Mouse (Mus musculus): ENCODE measurements around the gene Arhgap25. TPM values are rescaled to one million over a fixed set of nuclear protein-coding genes. Genes with fewer than 3 reads are reported as not detected.
"Not testable (repeated sequence)": the region's sequence is repeated elsewhere in the genome, so short reads cannot be mapped to it uniquely, and the experiment has no call there.

Arhgap25 gene
- polyA plus RNA-seq, 1 experiment from 2014 or later: 2.2 TPM

DNA sequence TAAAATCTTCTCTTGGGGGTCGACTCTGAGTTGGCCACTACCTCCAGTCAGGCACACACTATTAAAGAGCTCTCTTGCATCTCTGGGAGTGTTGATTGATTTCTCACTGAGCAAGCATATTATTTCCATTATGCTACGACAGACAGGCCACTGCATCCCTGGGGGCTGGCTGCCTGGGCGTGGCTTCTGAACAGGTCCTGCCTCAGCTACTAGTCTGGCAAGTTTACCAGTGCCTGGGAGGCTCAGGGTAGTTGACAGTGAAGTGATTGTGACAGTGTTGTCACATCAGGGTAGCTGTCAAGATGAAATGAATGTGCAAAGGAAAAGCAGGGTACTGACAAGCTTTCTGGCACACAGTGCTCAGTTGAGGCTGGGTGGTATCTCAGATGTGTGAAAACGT lies 54.2 kb downstream of the Arhgap25 start:
- ATAC-seq: no peak
- peaks cover 2% of the 10 kb centered on the region; the same call in 1 of the 2 replicates for H3K4me1 ChIP-seq (ENCODE audit: control insufficient read depth, insufficient read depth, low read depth, low read length)
- 41% methylated on average over 4 of the region's 4 CpGs for WGBS
- H3K36me3 ChIP-seq (ENCODE audit: control insufficient read depth, insufficient read depth, low read length): no peaks in the 10 kb centered on the region
- H3K27me3 ChIP-seq (replicated peaks; ENCODE audit: control insufficient read depth, insufficient read depth, low read length): no peaks in the 10 kb centered on the region
- H3K27ac ChIP-seq (ENCODE audit: low read depth, low read length): no peak overlapping the region
- H3K4me3 ChIP-seq (ENCODE audit: low read length): no peak overlapping the region
- no peak overlapping the region for H3K9ac ChIP-seq (ENCODE audit: low read depth, low read length)
- H3K9me3 ChIP-seq (ENCODE audit: control insufficient read depth, low read length): no peaks in the 10 kb centered on the region
- H3K4me2 ChIP-seq (ENCODE audit: low read length): no peak overlapping the region

DNA sequence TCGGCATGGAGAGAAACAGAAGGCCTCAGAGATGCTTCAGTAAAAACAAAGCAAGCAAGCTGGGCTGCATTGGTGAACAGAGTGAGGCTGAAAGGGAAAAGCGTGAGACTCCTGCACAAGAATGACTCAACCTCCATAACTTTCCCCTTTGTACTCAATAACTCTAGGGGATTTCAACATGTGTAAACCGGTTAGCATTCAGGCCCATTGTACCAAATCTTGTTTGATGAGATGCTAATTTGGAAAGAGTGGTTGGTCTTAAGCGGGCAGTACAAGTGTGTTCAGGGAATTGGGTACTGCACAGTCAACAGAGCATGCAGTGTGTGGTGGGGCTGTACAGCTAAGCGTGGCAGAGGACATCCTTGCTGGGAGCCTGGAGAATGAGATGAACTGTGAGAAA lies 57.8 kb downstream of the Arhgap25 start:
- Histone ChIP-seq H3K4me3 (ENCODE audit: low read length) (no peak overlapping the region), H3K36me3 (ENCODE audit: control insufficient read depth, insufficient read depth, low read length) (no peaks in the 10 kb centered on the region), H3K4me2 (ENCODE audit: low read length) (no peak overlapping the region), H3K27me3 (replicated peaks; ENCODE audit: control insufficient read depth, insufficient read depth, low read length) (no peaks in the 10 kb centered on the region), H3K9me3 (ENCODE audit: control insufficient read depth, low read length) (no peaks in the 10 kb centered on the region), H3K27ac (ENCODE audit: low read depth, low read length) (no peak overlapping the region), H3K4me1 (ENCODE audit: control insufficient read depth, insufficient read depth, low read depth, low read length) (no peaks in the 10 kb centered on the region), H3K9ac (ENCODE audit: low read depth, low read length) (no peak overlapping the region)
- ATAC-seq: no peak
- 83% methylated on average over 5 of the region's 5 CpGs for WGBS

DNA sequence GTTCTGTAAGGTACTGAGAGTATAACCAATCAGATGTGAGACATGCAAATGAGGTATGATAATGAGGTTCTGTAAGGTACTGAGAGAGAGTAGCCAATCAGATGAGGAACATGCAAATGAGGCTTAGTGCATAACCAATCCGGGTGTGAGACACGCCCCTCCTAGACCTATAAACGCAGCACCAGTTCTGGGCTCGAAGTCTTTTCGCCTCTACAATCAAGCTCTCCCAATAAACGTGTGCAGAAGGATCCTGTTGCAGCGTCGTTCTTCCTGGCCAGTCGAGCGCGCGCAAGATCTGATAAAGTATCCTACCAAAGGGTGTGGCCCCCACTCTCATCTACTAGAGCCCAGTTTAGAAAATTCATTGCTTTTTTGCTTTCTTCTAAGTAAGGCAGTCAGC lies 63.0 kb downstream of the Arhgap25 start:
- WGBS: 92% methylated on average over 12 of the region's 12 CpGs
- not testable (repeated sequence) for ATAC-seq; H3K27me3 ChIP-seq (replicated peaks; ENCODE audit: control insufficient read depth, insufficient read depth, low read length)

DNA sequence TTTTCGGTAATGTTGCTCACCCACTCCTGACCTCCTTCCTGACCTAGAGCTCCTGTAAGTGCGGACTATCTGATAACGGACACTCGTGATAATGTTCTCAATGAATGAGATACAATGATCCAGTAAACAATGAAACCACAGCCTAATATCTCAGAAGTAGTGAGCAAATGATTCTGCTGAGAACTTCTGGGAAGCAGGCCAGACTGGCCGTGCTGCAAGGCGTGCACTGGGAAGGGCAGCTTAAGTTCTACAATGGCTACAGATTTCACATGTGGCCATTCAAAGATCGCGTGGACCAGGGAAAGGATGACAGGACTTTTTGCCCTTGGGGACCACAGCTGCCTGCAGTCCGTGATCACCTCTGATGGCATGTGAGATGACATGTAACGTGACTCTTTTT lies 64.7 kb downstream of the Arhgap25 start:
- 88% methylated on average over 10 of the region's 10 CpGs for WGBS
- Histone ChIP-seq H3K36me3 (ENCODE audit: control insufficient read depth, insufficient read depth, low read length) (no peaks in the 10 kb centered on the region), H3K27ac (ENCODE audit: low read depth, low read length) (no peak overlapping the region), H3K4me2 (ENCODE audit: low read length) (no peak overlapping the region), H3K9me3 (ENCODE audit: control insufficient read depth, low read length) (no peaks in the 10 kb centered on the region), H3K27me3 (replicated peaks; ENCODE audit: control insufficient read depth, insufficient read depth, low read length) (no peaks in the 10 kb centered on the region), H3K4me3 (ENCODE audit: low read length) (no peak overlapping the region), H3K4me1 (ENCODE audit: control insufficient read depth, insufficient read depth, low read depth, low read length) (peaks cover 3% of the 10 kb centered on the region), H3K9ac (ENCODE audit: low read depth, low read length) (no peak overlapping the region)
- ATAC-seq: no peak

More for the DNA sequence above, 63.0 kb downstream of the Arhgap25 start:
- not testable (repeated sequence) for H3K4me1 ChIP-seq (ENCODE audit: control insufficient read depth, insufficient read depth, low read depth, low read length); H3K36me3 ChIP-seq (ENCODE audit: control insufficient read depth, insufficient read depth, low read length); H3K9ac ChIP-seq (ENCODE audit: low read depth, low read length); H3K27ac ChIP-seq (ENCODE audit: low read depth, low read length); H3K4me2 ChIP-seq (ENCODE audit: low read length); H3K9me3 ChIP-seq (ENCODE audit: control insufficient read depth, low read length); H3K4me3 ChIP-seq (ENCODE audit: low read length)

DNA sequence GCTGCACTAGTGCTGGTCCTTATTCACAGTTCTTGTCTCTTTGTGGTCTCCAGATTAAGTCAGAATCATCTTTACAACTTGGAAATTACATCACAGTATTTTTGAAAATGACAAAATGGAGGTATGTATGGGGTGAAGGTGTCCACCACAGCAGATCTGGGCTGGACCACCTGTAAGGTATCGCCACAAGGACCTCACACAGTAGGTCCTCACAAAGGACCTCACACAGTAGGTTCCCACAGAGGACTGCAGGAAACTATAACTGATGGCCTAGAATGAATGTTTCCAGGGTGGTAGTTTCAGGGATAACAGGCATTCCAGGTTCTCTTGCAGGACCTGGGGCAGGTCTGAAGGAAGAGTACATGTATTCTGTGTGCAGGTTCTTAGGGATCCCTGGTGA lies 65.7 kb downstream of the Arhgap25 start:
- H3K4me3 ChIP-seq (ENCODE audit: low read length): no peak overlapping the region

DNA sequence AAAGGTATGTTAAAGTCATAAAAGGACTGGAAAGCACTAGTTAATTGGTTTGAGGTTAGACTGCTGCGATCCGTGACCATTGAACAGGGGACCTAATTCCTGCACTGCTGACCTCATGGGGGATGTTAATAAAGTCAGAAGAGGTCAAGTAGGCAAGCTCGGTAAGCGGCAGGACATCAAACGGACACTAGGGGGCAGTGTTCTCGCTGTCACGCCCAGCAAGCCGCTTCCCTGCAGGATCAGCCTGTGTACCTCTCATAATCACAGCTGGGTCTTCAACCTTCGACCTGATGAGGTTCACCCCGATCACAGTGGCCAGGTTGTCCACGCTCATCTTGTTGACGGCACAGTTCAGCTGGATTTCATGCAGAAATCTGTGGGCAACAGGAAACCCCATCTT lies 66.8 kb downstream of the Arhgap25 start:
- H3K36me3 ChIP-seq (ENCODE audit: control insufficient read depth, insufficient read depth, low read length): no peaks in the 10 kb centered on the region
- no peak overlapping the region for H3K27ac ChIP-seq (ENCODE audit: low read depth, low read length)
- H3K4me3 ChIP-seq (ENCODE audit: low read length): peak overlapping the region; percentile 17; the same call in 1 of the 2 replicates
- H3K4me1 ChIP-seq (ENCODE audit: control insufficient read depth, insufficient read depth, low read depth, low read length): peaks cover 3% of the 10 kb centered on the region
- WGBS: 9% methylated on average over 12 of the region's 12 CpGs
- H3K4me2 ChIP-seq (ENCODE audit: low read length): peak overlapping the region; percentile 45
- no peaks in the 10 kb centered on the region for H3K27me3 ChIP-seq (replicated peaks; ENCODE audit: control insufficient read depth, insufficient read depth, low read length)
- H3K9ac ChIP-seq (ENCODE audit: low read depth, low read length): no peak overlapping the region
- ATAC-seq: no peak
- H3K9me3 ChIP-seq (ENCODE audit: control insufficient read depth, low read length): no peaks in the 10 kb centered on the region

More for the DNA sequence above, 65.7 kb downstream of the Arhgap25 start:
- no peaks in the 10 kb centered on the region for H3K36me3 ChIP-seq (ENCODE audit: control insufficient read depth, insufficient read depth, low read length)
- no peaks in the 10 kb centered on the region for H3K9me3 ChIP-seq (ENCODE audit: control insufficient read depth, low read length)
- H3K4me1 ChIP-seq (ENCODE audit: control insufficient read depth, insufficient read depth, low read depth, low read length): peaks cover 3% of the 10 kb centered on the region
- no peak for ATAC-seq
- H3K27me3 ChIP-seq (replicated peaks; ENCODE audit: control insufficient read depth, insufficient read depth, low read length): no peaks in the 10 kb centered on the region
- H3K27ac ChIP-seq (ENCODE audit: low read depth, low read length): no peak overlapping the region
- 100% methylated on average over 1 of the region's 1 CpGs for WGBS
- no peak overlapping the region for H3K9ac ChIP-seq (ENCODE audit: low read depth, low read length)
- no peak overlapping the region for H3K4me2 ChIP-seq (ENCODE audit: low read length)

DNA sequence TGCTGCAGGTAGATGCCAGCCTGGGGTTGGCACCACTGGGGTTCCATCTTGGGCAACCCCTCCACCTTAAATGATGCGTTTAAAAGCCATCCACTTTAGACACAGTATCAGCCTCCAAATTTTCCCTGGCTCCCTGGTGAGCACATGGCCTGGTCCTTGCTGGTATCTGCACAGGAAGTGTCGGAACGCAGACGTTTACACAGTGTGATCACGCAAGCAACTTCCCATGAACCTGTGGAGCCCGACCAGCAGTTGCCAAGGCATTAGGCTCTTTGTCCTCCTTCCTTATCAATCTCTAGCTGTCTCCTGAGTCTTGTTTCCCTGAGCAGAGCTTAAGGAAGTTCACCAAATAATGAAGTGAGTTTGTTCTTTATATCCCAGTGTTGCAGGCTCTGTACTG lies 77.6 kb downstream of the Arhgap25 start:
- no peaks in the 10 kb centered on the region for H3K36me3 ChIP-seq (ENCODE audit: control insufficient read depth, insufficient read depth, low read length)
- no peaks in the 10 kb centered on the region for H3K27me3 ChIP-seq (replicated peaks; ENCODE audit: control insufficient read depth, insufficient read depth, low read length)
- WGBS: 79% methylated on average over 6 of the region's 6 CpGs
- no peak for ATAC-seq
- H3K27ac ChIP-seq (ENCODE audit: low read depth, low read length): no peak overlapping the region
- no peak overlapping the region for H3K4me2 ChIP-seq (ENCODE audit: low read length)
- H3K9ac ChIP-seq (ENCODE audit: low read depth, low read length): no peak overlapping the region
- no peak overlapping the region for H3K4me3 ChIP-seq (ENCODE audit: low read length)
- no peaks in the 10 kb centered on the region for H3K4me1 ChIP-seq (ENCODE audit: control insufficient read depth, insufficient read depth, low read depth, low read length)
- H3K9me3 ChIP-seq (ENCODE audit: control insufficient read depth, low read length): no peaks in the 10 kb centered on the region

DNA sequence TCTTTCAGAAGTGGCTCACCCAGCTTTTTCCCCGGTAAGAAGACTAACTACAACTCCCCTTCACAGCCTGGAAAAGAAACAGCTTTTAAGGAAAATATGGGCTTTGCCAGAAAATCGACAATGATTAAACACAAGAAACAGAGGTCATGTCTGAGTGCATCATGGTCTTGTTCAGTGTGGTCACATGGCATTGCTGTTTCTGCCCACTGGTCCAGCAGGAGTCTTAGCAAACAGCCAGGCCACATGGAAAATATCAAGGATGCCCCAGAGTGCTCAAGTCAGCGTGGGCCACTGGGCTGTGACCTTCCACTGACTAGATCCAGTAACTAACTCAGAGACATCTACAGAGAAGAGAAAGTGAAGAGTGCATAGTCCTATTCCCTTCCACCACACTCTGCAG lies 81.3 kb downstream of the Arhgap25 start:
- H3K9ac ChIP-seq (ENCODE audit: low read depth, low read length): no peak overlapping the region
- 66% methylated on average over 3 of the region's 3 CpGs for WGBS

DNA sequence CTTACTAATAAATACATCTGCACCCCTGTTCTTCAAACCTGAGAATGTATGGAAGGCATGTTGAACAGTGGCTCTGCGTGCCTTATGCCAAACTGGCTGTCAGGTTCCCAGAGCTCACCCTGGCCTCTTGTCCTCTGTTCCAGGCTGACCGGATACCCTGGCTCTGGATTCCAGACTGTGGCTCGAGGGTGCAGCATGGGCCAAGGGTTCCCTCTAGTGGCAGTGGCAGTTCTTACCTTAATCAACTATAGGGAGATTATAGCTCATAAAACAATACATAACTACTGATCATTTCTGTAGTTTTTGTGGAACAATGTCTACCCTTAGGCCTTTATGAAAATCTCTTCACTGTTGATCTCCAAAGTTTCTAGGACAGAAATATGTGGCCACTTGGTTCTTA lies 82.0 kb downstream of the Arhgap25 start:
- Histone ChIP-seq H3K9ac (ENCODE audit: low read depth, low read length) (no peak overlapping the region), H3K27me3 (replicated peaks; ENCODE audit: control insufficient read depth, insufficient read depth, low read length) (no peaks in the 10 kb centered on the region), H3K36me3 (ENCODE audit: control insufficient read depth, insufficient read depth, low read length) (no peaks in the 10 kb centered on the region), H3K4me2 (ENCODE audit: low read length) (no peak overlapping the region), H3K4me1 (ENCODE audit: control insufficient read depth, insufficient read depth, low read depth, low read length) (no peaks in the 10 kb centered on the region), H3K4me3 (ENCODE audit: low read length) (no peak overlapping the region), H3K27ac (ENCODE audit: low read depth, low read length) (no peak overlapping the region), H3K9me3 (ENCODE audit: control insufficient read depth, low read length) (no peaks in the 10 kb centered on the region)
- ATAC-seq: no peak
- 68% methylated on average over 3 of the region's 3 CpGs for whole genome bisulfite sequencing

More for the DNA sequence above, 81.3 kb downstream of the Arhgap25 start:
- H3K27ac ChIP-seq (ENCODE audit: low read depth, low read length): no peak overlapping the region
- H3K36me3 ChIP-seq (ENCODE audit: control insufficient read depth, insufficient read depth, low read length): no peaks in the 10 kb centered on the region
- no peak overlapping the region for H3K4me2 ChIP-seq (ENCODE audit: low read length)
- no peak overlapping the region for H3K4me3 ChIP-seq (ENCODE audit: low read length)
- ATAC-seq: no peak
- H3K27me3 ChIP-seq (replicated peaks; ENCODE audit: control insufficient read depth, insufficient read depth, low read length): no peaks in the 10 kb centered on the region
- H3K4me1 ChIP-seq (ENCODE audit: control insufficient read depth, insufficient read depth, low read depth, low read length): no peaks in the 10 kb centered on the region
- no peaks in the 10 kb centered on the region for H3K9me3 ChIP-seq (ENCODE audit: control insufficient read depth, low read length)

DNA sequence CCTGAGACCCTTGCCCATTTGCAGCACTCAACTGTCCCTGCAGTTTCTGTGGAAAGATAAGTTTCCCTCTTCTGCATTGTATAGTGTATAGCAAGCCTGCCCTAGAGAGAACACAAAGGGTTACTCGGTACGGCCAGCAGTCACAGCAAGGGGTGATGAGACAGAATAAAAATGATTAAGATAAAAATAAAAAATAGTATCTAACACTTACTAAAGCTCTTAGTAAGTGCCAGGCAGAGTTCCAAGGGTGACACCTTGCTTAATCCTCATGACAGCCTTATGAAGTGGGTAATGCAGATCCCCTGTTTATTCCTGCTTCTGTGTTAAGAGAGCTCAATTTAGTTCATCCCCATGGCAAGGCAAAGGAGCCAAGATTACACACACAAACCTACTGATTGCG lies 83.5 kb downstream of the Arhgap25 start:
- H3K4me1 ChIP-seq (ENCODE audit: control insufficient read depth, insufficient read depth, low read depth, low read length): no peaks in the 10 kb centered on the region
- WGBS: 81% methylated on average over 3 of the region's 3 CpGs

More for the DNA sequence above, 83.5 kb downstream of the Arhgap25 start:
- H3K36me3 ChIP-seq (ENCODE audit: control insufficient read depth, insufficient read depth, low read length): no peaks in the 10 kb centered on the region
- H3K4me3 ChIP-seq (ENCODE audit: low read length): no peak overlapping the region
- H3K4me2 ChIP-seq (ENCODE audit: low read length): no peak overlapping the region
- no peak overlapping the region for H3K27ac ChIP-seq (ENCODE audit: low read depth, low read length)
- no peaks in the 10 kb centered on the region for H3K27me3 ChIP-seq (replicated peaks; ENCODE audit: control insufficient read depth, insufficient read depth, low read length)
- no peaks in the 10 kb centered on the region for H3K9me3 ChIP-seq (ENCODE audit: control insufficient read depth, low read length)
- no peak for ATAC-seq
- H3K9ac ChIP-seq (ENCODE audit: low read depth, low read length): no peak overlapping the region
